Mouse (Mus musculus): ENCODE data around the gene Ranbp2.

DNA sequence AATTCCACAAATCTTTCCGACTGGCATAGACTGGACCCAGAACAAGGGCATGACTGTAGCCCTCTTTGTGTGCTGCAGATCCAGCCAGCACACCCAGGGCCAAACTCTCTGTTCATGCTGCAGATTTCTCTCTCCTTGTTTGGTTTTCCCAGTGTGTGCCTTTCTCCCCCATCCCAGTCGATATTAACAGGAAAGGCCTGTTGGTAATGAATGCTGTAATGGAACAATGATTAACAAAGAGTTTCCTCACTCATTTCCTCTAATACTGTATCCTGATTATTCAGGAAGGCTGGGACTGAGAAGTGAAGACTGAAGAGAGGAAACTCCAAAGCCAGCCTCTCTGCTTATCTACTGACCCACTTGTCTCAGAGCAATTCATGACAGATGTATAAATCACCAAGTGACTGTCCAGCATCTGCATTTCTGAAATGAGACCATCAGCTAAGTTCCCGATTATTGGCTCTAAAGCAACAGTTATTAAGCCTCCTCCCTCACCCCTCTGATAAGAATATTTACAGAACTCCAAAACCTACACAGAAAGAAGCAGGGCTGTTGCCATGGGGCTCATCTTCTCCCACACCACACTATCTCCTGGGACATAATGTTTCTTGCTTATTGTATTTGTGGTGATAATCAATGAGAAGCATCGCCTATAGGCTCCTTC lies 41.3 kb upstream of the Ranbp2 start:
- no peak for TF ChIP-seq CTCF (IDR thresholded peaks at IDR 0.05; ENCODE audit: low read depth)
- TF ChIP-seq EP300 (optimal IDR thresholded peaks at IDR 0.05), result no peak
